Mouse (Mus musculus) liver, embryonic 16.5 days (tissue): ENCODE data around the gene Psmb6. TPM values are rescaled to one million over a fixed set of nuclear protein-coding genes. Genes with fewer than 3 reads are reported as not detected.
A peak's percentile ranks its signal among the peaks of the same experiment; 100 is the strongest.

ENCODE experiments used
- ATAC-seq: fragments of 200-750 bp; cut with Nextera tagmentation; 2 replicates; pipeline ENCODE4 v1.8.0; 2017; ENCODE audit warnings: low read depth, mild to moderate bottlenecking, moderate number of reproducible peaks, moderate library complexity
- H3K27ac ChIP-seq: fragments of 300-500 bp; sonication (generic); 2 replicates; pipeline ENCODE4 v1.5.1; 2014; ENCODE audit warnings: mild to moderate bottlenecking, low read length
- H3K27me3 ChIP-seq: fragments of 300-500 bp; sonication (generic); 2 replicates; pipeline ENCODE4 v1.6.1; 2014; ENCODE audit warnings: low read depth, low read length, mixed read lengths; ENCODE audit not compliant: control insufficient read depth, insufficient read depth
- H3K36me3 ChIP-seq: fragments of 300-500 bp; sonication (generic); 2 replicates; pipeline ENCODE4 v1.6.1; 2014; ENCODE audit warnings: mild to moderate bottlenecking; ENCODE audit not compliant: control insufficient read depth, insufficient read depth
- H3K4me1 ChIP-seq: fragments of 300-500 bp; sonication (generic); 2 replicates; pipeline ENCODE4 v1.6.1; 2014; ENCODE audit warnings: low read depth, low read length, mixed read lengths; ENCODE audit not compliant: control insufficient read depth
- H3K4me2 ChIP-seq: fragments of 300-500 bp; sonication (generic); 2 replicates; pipeline ENCODE4 v1.6.1; 2014; ENCODE audit warnings: low read depth, low read length, mixed read lengths
- H3K4me3 ChIP-seq: fragments of 300-500 bp; sonication (generic); 2 replicates; pipeline ENCODE4 v1.5.1; 2014; ENCODE audit warnings: low read depth, mild to moderate bottlenecking, low read length
- H3K9ac ChIP-seq: fragments of 300-500 bp; sonication (generic); 2 replicates; pipeline ENCODE4 v1.6.1; 2014; ENCODE audit warnings: low read depth, low read length
- H3K9me3 ChIP-seq: fragments of 300-500 bp; sonication (generic); replicated peaks from 2 replicates; pipeline ENCODE4 v1.6.1; 2016; ENCODE audit warnings: low read length; ENCODE audit not compliant: control insufficient read depth
- WGBS: fragments of 180-500 bp; shearing (Covaris S2); extraction: QIAGEN DNeasy Blood & Tissue Kit; methylation state at CpG from one replicate; pipeline ENCODE4 v1.1.7; 2014; ENCODE audit not compliant: insufficient replicate concordance; 5-methylcytosine and 5-hydroxymethylcytosine counted together
- polyA plus RNA-seq: library from polyadenylated mRNA; unstranded; fragments of >200 nt; fragmentation: Nextera tagmentation; extraction: Ambion mirVana; gene quantifications from 2 replicates; pipeline ENCODE4 v1.2.1, GENCODE M21; 2015

Psmb6 gene
- polyA plus RNA-seq, 1 experiment from 2014 or later = 291 TPM

- WGBS = 72% methylated on average over 6 of the region's 6 CpGs
- Histone ChIP-seq H3K9me3 (no peaks in the 10 kb centered on the region), H3K27ac (no peak within 1 kb of the TSS), H3K36me3 (no peaks in the 10 kb centered on the region; the same call in 1 of the 2 replicates), H3K4me1 (no peaks in the 10 kb centered on the region), H3K4me2 (no peak within 1 kb of the TSS), H3K27me3 (no peaks in the 10 kb centered on the region), H3K4me3 (no peak within 1 kb of the TSS), H3K9ac (no peak within 1 kb of the TSS)
- no peak for ATAC-seq
Observed at GRCm38 (mm10) chr11:70532839-70533238, 7.7 kb downstream of the Psmb6 start, which contains the start of gene Gm40193. TSS of gene Gm40193 (minus strand) at chr11:70532939.

GRCm38 (mm10) chr11:70539423-70539822, 14.3 kb downstream of the Psmb6 start:
- peaks cover 34% of the 10 kb centered on the region for H3K27me3 ChIP-seq
- H3K4me3 ChIP-seq = peak overlapping the region; percentile 55
- peaks cover 3% of the 10 kb centered on the region; the same call in 1 of the 2 replicates for H3K4me1 ChIP-seq
- peak overlapping the region; percentile 38 for H3K9ac ChIP-seq
- H3K9me3 ChIP-seq = no peaks in the 10 kb centered on the region
- peak overlapping the region; percentile 61 for H3K4me2 ChIP-seq
- no peak overlapping the region; the same call in 1 of the 2 replicates for H3K27ac ChIP-seq
- WGBS = 17% methylated on average over 9 of the region's 9 CpGs
- no peaks in the 10 kb centered on the region for H3K36me3 ChIP-seq
- no peak for ATAC-seq

GRCm38 (mm10) chr11:70539877-70540587, 14.9 kb downstream of the Psmb6 start, which contains the start of gene Pld2:
TSS of gene Pld2 (plus strand) at chr11:70540064.
- 1% methylated on average over 65 of the region's 65 CpGs for WGBS
- Histone ChIP-seq H3K4me2 (peak within 1 kb of the TSS; percentile 61), H3K4me1 (peaks cover 3% of the 10 kb centered on the region; the same call in 1 of the 2 replicates), H3K27me3 (peaks cover 34% of the 10 kb centered on the region), H3K9ac (peak within 1 kb of the TSS; percentile 38), H3K27ac (no peak within 1 kb of the TSS; the same call in 1 of the 2 replicates), H3K9me3 (no peaks in the 10 kb centered on the region), H3K36me3 (no peaks in the 10 kb centered on the region), H3K4me3 (peak within 1 kb of the TSS; percentile 55)
- peak; percentile 97 for ATAC-seq

GRCm38 (mm10) chr11:70540928-70541327, 15.8 kb downstream of the Psmb6 start:
- Histone ChIP-seq H3K27me3 (peaks cover 34% of the 10 kb centered on the region), H3K9ac (no peak overlapping the region), H3K4me1 (peaks cover 3% of the 10 kb centered on the region; the same call in 1 of the 2 replicates), H3K9me3 (no peaks in the 10 kb centered on the region), H3K4me3 (peak overlapping the region; percentile 55; the same call in 1 of the 2 replicates), H3K36me3 (no peaks in the 10 kb centered on the region), H3K27ac (no peak overlapping the region), H3K4me2 (peak overlapping the region; percentile 61; the same call in 1 of the 2 replicates)
- 72% methylated on average over 7 of the region's 7 CpGs for WGBS
- no peak for ATAC-seq

GRCm38 (mm10) chr11:70541415-70541814, 16.2 kb downstream of the Psmb6 start:
- Histone ChIP-seq H3K4me2 (no peak overlapping the region), H3K4me1 (peaks cover 3% of the 10 kb centered on the region; the same call in 1 of the 2 replicates), H3K27me3 (peaks cover 34% of the 10 kb centered on the region), H3K27ac (no peak overlapping the region), H3K4me3 (no peak overlapping the region), H3K9me3 (no peaks in the 10 kb centered on the region), H3K36me3 (no peaks in the 10 kb centered on the region), H3K9ac (no peak overlapping the region)
- no peak for ATAC-seq
- 56% methylated on average over 5 of the region's 5 CpGs for WGBS

GRCm38 (mm10) chr11:70544496-70544895, 19.3 kb downstream of the Psmb6 start:
- no peak overlapping the region for H3K9ac ChIP-seq

GRCm38 (mm10) chr11:70551526-70551925, 26.4 kb downstream of the Psmb6 start:
- no peak overlapping the region for H3K27ac ChIP-seq
- ATAC-seq = no peak
- 68% methylated on average over 8 of the region's 8 CpGs for whole genome bisulfite sequencing
- H3K9ac ChIP-seq = no peak overlapping the region
- H3K9me3 ChIP-seq = no peaks in the 10 kb centered on the region
- H3K4me2 ChIP-seq = no peak overlapping the region
- H3K4me3 ChIP-seq = no peak overlapping the region
- H3K36me3 ChIP-seq = no peaks in the 10 kb centered on the region
- H3K4me1 ChIP-seq = no peaks in the 10 kb centered on the region
- H3K27me3 ChIP-seq = no peaks in the 10 kb centered on the region

More at GRCm38 (mm10) chr11:70544496-70544895, 19.3 kb downstream of the Psmb6 start:
- no peaks in the 10 kb centered on the region for H3K9me3 ChIP-seq
- no peak overlapping the region for H3K27ac ChIP-seq
- H3K27me3 ChIP-seq = peaks cover 29% of the 10 kb centered on the region
- 47% methylated on average over 7 of the region's 7 CpGs for WGBS
- no peaks in the 10 kb centered on the region for H3K36me3 ChIP-seq
- no peak for ATAC-seq
- H3K4me1 ChIP-seq = peaks cover 3% of the 10 kb centered on the region; the same call in 1 of the 2 replicates
- no peak overlapping the region for H3K4me2 ChIP-seq
- no peak overlapping the region for H3K4me3 ChIP-seq

- no peak overlapping the region for H3K9ac ChIP-seq
- H3K36me3 ChIP-seq = no peaks in the 10 kb centered on the region
- H3K4me3 ChIP-seq = no peak overlapping the region
- H3K4me2 ChIP-seq = no peak overlapping the region
- no peak overlapping the region for H3K27ac ChIP-seq
- H3K27me3 ChIP-seq = no peaks in the 10 kb centered on the region
- no peaks in the 10 kb centered on the region for H3K9me3 ChIP-seq
- H3K4me1 ChIP-seq = no peaks in the 10 kb centered on the region
- 31% methylated on average over 6 of the region's 7 CpGs for WGBS
- ATAC-seq = no peak
Observed at GRCm38 (mm10) chr11:70553940-70554339, 28.8 kb downstream of the Psmb6 start.

- H3K9ac ChIP-seq = no peak overlapping the region
- H3K4me1 ChIP-seq = peaks cover 8% of the 10 kb centered on the region
- 79% methylated on average over 9 of the region's 9 CpGs for whole genome bisulfite sequencing
- no peaks in the 10 kb centered on the region for H3K27me3 ChIP-seq
- H3K27ac ChIP-seq = no peak overlapping the region
- no peaks in the 10 kb centered on the region for H3K9me3 ChIP-seq
- no peak overlapping the region for H3K4me2 ChIP-seq
- H3K4me3 ChIP-seq = no peak overlapping the region
- ATAC-seq = no peak
- H3K36me3 ChIP-seq = no peaks in the 10 kb centered on the region
Observed at GRCm38 (mm10) chr11:70557545-70557944, 32.4 kb downstream of the Psmb6 start.
